Mouse (Mus musculus) G1E-ER4 (cell line): ENCODE measurements around the gene Apba1. TPM values are rescaled to one million over a fixed set of nuclear protein-coding genes. Genes with fewer than 3 reads are reported as not detected.

Experiments
- GATA1 ChIP-seq: IDR thresholded peaks from one replicate; pipeline ENCODE4 v1.8.0; 2012; ENCODE audit warnings: low read length, inconsistent platforms
- polyA plus RNA-seq: library from polyadenylated mRNA; stranded (reverse); fragments of >175 nt; gene quantifications from 2 replicates; pipeline ENCODE4 v1.2.3, GENCODE M21; 2012

Gene Apba1
- polyA plus RNA-seq, 1 experiment, result 0.04 TPM

DNA sequence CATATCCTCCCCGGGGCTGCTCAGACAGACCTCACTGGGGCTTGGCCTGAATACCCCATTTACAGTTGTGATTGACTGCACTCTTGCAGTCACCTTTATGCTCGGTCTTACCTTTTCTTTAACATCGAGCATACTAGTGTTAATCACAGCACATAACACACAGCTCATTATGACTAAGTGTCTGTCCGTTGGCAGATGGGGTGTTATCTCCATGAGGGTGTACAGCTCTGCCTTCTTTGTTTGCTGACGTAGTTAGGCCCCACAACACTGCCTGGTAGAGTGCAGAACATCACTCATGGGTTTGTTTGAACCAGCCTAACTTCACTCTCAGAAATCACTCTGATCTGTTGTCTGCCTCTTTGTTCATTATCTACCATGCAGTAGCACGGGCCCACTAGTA, 33.9 kb downstream of the Apba1 start:
- TF ChIP-seq GATA1, result no peak

DNA sequence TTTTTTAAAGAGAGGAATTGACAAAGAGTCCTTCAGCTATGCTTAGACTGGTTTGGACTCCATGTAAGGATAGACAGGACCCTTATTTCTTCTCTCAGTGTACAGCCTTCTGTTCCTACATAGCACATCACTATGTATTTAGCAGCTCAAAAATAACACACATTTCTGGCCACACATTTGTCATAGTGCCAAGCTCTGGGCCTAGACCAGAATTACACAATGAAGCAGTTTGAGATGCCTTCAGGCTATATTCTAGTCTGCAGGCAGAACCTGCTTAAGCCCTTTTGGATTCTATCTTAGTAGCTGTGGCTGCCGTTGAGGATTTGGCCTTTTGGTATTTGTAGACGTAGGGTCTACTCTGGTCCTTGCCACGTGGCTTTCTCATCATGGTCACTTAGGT, 35.8 kb downstream of the Apba1 start:
- no peak for TF ChIP-seq GATA1

DNA sequence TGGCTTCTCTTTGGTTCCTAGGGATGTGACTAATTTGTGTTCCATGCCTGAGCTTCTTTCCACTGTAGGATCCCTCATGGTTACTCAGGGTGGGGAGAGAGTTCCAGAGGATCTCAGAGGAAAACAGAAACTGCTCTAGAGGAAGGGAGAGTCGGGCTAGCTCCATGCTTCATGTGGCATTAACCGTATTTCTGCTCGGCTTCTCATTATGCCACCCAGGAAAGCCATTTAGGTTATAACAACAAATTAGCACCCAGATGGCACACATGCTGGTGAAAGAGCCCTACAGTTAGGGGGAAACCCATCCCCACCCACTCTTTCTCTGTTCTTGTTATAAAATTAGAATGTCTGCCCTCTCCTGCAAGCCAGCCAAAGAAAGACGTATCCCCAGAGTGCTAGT, 36.5 kb downstream of the Apba1 start:
- no peak for TF ChIP-seq GATA1

DNA sequence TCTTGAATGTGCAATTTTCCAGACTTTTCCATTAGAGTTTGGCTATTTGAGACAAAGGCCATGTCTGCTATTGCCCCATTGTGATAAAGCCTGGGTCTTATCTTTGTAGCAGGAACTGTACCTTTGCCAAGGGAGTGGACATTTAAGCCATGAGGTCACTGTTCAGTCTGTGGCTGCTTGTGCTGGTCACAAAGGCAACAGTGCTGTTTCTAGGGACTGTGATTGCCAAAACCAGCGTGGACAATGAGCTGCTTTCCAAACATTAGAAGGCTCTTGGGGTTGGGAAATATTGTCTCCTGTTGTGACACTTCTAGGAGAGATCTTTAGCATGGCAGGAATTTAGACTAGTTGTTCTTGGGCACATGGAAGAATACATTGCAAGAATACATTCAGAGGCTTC, 42.5 kb downstream of the Apba1 start:
- no peak for TF ChIP-seq GATA1

DNA sequence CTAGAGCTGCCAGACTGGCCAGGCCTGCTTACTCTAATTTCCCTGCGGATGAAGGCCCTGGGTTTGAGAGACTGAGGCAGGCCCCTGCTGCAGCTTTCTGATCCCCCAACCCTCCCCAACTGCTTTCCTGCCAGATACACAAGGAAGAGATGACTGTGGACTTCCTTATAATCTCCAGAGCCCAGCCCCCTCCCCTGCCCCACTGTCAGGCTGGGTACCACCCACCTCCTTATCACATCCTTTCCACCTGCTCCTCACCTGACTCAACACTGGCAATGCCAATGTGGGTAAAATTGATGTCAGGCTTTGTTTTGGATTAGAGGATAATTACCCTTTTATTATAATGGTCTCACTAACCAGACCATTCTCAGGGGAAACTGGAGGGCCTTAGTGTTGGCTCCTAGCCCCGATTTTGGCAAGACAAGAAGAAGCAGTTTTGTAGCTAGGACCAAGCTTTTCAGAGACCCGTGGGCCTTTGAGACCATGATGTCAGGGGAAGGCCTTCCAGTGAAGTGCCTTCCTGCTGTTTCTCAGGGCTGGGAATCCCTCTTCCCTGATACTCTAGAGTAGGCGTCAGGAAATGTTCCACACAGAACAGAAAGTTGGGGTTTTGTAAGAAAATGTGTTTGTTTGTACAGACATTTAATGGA, 44.7 kb downstream of the Apba1 start:
- TF ChIP-seq GATA1, result no peak

DNA sequence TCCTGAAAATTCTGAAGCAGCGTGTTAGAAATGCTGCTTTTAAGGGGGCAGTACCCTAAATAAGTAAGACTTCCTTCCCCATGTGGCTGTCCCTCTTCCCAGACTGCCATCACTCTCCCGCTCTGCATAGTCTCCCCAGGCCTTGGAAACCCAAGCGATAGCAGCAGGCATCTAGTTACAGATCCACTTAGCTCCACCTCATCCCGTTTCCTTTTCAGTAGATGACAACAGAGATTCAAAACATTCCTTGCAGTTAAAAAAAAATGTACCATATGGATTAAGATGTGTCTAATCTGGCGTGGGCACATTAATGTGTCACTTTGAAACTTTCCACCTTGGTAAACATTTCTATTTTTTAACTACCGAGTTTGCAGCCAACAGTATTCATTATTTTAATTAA, 48.1 kb downstream of the Apba1 start:
- no peak for TF ChIP-seq GATA1

DNA sequence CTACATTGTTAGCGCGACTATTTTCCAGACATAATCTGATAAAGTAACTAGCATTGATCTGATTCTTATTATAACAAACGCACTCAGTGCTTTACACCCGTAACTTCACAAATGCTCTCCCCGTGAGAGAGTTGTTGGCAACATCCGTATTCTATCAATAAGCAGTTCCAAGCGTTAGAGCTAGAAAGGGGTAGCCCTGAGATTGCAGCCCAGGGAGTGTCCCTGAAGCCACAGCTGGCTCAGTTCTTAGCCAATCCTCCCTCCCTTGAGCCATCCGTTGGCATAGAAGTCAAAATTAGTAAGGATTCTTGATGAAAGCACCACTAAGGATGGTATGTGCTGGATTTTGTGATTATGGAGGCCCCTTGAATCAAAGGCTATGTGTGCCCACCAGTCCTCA, 48.7 kb downstream of the Apba1 start:
- TF ChIP-seq GATA1, result no peak

DNA sequence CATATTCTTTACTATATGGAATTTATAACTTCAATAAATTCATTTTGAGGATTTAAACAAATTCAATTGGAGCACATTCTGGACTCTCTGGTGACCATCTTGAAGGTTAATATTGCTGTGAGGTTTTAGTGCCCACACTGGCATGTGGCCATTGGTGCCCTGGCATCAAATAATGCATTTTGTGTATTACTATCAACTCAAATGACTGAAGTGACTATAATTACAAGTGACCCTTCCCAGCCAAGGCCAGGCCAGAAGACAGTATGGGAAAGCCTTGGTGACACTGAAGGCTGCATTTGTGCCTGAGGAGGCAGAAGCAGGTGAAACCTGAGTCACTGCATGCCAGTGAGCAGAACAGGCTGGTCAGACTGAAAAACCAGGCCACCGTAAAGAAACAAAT, 50.5 kb downstream of the Apba1 start:
- no peak for TF ChIP-seq GATA1

DNA sequence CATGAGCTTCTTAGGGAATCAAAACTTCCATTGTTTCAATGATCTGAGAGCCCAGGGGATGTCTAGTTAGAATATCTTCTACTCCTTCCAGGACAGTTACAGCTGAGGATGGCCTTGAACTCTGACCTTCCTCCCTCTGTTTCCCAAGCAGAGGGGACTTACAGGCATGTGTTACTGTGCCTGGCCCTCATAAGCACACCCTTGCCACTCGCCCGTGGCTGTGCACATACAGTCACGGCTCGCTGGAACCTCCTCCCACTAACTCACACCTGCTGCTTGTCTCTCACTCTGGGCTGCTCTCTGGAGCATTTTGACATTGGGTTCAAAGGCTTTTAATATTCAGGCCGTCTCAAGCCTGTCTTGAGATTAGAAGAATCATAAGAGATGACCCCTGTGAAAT, 51.8 kb downstream of the Apba1 start:
- TF ChIP-seq GATA1, result no peak

DNA sequence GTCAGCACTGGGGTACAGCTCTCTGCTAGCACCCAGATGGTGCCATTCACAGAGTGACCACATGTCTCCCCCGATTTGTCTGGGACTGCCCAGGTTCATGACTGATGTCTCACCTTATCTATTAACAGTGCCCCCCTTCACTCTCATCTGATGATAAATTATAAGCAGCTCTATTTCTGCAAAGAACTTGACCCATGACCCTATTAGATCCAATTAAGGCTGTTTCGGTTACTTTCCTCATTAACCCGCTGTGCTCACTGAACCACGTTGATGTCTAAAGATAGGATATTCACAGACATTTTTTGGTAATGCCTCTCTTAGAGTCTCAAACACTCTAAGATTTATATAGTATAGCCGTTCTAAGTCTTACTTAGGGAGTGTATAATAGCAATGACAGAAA, 52.3 kb downstream of the Apba1 start:
- TF ChIP-seq GATA1, result no peak

DNA sequence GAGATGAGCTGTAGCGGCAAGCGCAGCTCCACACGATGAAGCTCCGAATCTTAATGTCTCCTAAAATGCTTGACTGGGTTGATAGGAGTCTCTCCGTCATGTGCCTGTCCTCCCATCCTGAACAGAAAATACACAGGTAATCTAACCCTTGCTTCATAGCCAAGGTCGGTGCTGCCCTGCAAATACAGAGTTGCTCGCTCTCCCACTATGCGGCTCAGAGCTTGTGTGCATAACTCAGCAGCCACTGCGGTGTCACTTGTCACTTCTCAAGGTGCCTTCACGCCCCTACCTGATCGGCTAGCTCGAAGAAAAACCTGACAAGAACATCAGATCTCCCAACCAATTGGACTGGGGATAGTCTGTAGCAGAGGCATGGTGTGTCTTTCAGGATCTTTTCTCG, 58.1 kb downstream of the Apba1 start:
- no peak for TF ChIP-seq GATA1

DNA sequence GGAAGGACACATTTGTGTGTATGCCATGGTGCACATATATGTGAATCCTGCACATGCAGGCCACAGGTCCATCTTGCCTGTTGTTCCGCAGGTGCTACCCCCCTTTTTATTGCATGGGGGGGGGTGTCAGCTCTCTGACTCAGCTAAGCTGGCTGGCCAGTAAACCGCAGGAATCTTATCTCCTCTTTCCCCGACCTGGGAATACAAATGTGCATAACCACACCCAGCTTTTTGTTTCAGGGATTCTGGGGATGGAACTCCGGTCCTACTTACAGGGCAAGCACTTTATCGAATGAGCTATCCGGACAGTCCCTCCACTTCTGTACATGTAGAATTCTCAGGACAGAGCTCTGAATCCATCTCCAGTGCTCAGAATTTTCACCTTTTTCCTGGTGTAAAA, 58.5 kb downstream of the Apba1 start:
- no peak for TF ChIP-seq GATA1

DNA sequence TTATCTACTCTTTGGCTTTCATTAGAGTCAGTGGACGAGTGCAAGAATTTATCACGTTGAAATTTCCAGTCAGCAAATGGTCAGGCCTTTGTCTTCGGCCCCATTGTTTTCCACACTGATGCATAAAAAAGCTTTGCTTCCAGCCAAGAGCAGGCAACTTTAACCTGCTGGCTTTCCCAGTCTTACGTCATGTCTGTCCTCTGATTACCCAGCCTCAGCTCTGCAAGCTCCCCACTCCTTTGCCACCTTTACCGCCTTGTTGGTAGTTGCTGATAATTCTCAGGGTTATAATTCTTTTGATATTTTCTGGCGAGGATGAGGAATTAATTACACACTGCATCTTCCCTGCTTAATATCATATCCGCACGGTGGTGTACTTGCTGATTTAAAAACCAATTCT, 61.2 kb downstream of the Apba1 start:
- TF ChIP-seq GATA1, result no peak

DNA sequence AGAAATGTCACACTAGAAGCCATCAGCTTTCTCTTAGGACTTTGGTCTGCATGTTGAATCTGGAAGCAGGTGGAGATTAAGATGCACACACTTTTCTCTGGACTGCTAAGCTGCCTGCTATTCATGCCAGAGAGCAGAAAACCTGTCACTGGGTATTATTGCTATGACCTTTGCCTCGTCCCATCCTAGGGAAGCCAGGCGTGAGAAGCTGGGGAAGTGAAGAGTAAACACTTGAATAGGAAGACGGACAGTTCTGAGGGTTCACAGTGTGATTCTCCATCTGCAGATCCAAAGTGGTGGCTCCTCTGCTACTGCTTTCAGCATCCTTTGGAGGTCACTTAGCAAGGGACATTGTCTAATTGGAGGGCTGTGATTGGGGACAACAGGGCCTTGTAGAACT, 63.8 kb downstream of the Apba1 start:
- TF ChIP-seq GATA1, result no peak

DNA sequence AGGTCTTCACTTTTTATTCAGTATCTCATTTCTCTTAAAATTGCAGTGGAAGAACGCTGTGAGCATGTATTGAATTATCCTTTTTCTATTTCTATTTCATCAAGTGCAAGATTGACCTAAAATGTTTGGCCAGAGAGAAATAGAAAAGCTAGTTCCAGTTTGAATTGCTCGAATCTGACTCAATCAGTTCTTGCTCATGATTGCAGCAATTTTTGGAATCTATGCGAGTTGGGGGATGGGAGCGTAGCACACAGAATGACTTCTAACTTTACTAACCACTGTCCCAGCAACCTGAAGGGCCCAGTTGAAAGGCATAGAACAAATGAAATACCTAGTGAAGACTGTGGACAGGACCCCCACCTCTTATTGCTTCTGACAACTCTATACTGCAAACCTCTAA, 64.8 kb downstream of the Apba1 start:
- no peak for TF ChIP-seq GATA1

DNA sequence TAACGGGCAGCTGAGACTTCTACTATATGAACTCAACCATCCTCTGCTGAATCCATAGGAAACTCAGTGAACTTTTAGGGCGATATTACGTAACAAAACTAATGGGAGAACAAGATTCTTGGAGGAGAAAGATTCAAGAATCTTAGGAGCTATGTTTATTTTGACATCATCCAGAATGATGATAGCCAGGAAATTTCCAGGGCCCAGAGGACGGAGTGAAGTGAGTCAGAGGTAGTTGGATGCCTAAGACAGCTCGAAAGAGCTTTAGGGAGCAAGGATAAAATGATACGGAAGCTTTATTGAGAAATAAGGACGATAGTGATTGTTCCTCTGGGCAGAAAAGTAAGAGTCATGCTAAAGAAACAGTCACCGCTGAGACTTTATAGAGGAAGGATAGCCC, 67.6 kb downstream of the Apba1 start:
- no peak for TF ChIP-seq GATA1

DNA sequence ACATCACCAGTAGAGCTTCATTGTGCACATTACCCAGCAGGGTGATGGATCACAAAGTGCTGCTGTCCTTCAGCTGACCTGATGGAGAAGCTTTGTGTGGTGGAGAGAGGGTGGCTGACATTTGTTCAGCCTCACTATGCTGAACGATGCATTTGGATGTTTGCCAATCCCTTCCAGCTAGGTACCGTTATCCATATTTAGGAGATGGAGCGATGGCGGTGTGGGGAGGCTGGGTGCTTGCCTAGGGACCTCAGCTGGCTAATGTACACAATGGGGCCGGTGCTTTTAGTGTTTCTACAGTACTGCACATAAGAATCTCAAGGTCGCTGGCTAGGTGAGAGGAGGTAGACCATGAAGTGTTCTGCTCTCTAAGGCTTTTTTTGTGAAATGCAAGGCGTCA, 72.1 kb downstream of the Apba1 start:
- TF ChIP-seq GATA1, result no peak
